Mouse (Mus musculus): Measurements from ENCODE around the gene 2310030G06Rik. TPM values are rescaled to one million over a fixed set of nuclear protein-coding genes. Genes with fewer than 3 reads are reported as not detected.

The 2310030G06Rik gene
- polyA plus RNA-seq, 1 experiment from 2014 or later, result 2.6 TPM

- 14% methylated on average over 36 of the region's 36 CpGs for WGBS
- Histone ChIP-seq H3K27ac (0 out of 2 replicates have a peak within 1 kb of the TSS, but pooled peaks have one; percentile 11), H3K4me3 (peak within 1 kb of the TSS; percentile 52), H3K4me1 (peaks cover 16% of the 10 kb centered on the region), H3K36me3 (no peaks in the 10 kb centered on the region), H3K27me3 (ENCODE audit: low read depth, poor library complexity, severe bottlenecking) (no peaks in the 10 kb centered on the region), H3K9me3 (replicated peaks) (no peaks in the 10 kb centered on the region)
- DNase-seq (ENCODE audit: low spot score), result peak; percentile 91
Observed at GRCm38 (mm10) chr9:50738914-50739870, 7.1 kb downstream of the 2310030G06Rik start, which contains the start of gene Dixdc1. Dixdc1 (minus strand) TSS chr9:50739517.

- Histone ChIP-seq H3K27ac (no peak overlapping the region), H3K27me3 (ENCODE audit: low read depth, poor library complexity, severe bottlenecking) (no peaks in the 10 kb centered on the region), H3K9me3 (replicated peaks) (no peaks in the 10 kb centered on the region), H3K36me3 (no peaks in the 10 kb centered on the region), H3K4me3 (no peak overlapping the region), H3K4me1 (peaks cover 16% of the 10 kb centered on the region)
- WGBS, result 8% methylated on average over 9 of the region's 9 CpGs
- peak; percentile 69 for DNase-seq (ENCODE audit: low spot score)
Observed at GRCm38 (mm10) chr9:50734989-50735388, 11.3 kb downstream of the 2310030G06Rik start.

GRCm38 (mm10) chr9:50732560-50732959, 13.8 kb downstream of the 2310030G06Rik start:
- Histone ChIP-seq H3K4me3 (no peak overlapping the region), H3K4me1 (peaks cover 15% of the 10 kb centered on the region), H3K27ac (no peak overlapping the region), H3K36me3 (no peaks in the 10 kb centered on the region), H3K9me3 (replicated peaks) (no peaks in the 10 kb centered on the region), H3K27me3 (ENCODE audit: low read depth, poor library complexity, severe bottlenecking) (no peaks in the 10 kb centered on the region)
- DNase-seq (ENCODE audit: low spot score), result no peak
- 19% methylated on average over 4 of the region's 4 CpGs for WGBS

GRCm38 (mm10) chr9:50729600-50729999, 16.7 kb downstream of the 2310030G06Rik start:
- 57% methylated on average over 4 of the region's 4 CpGs for WGBS
- DNase-seq (ENCODE audit: low spot score), result no peak
- Histone ChIP-seq H3K4me3 (no peak overlapping the region), H3K27me3 (ENCODE audit: low read depth, poor library complexity, severe bottlenecking) (no peaks in the 10 kb centered on the region), H3K36me3 (no peaks in the 10 kb centered on the region), H3K4me1 (peaks cover 37% of the 10 kb centered on the region), H3K9me3 (replicated peaks) (no peaks in the 10 kb centered on the region), H3K27ac (no peak overlapping the region)

GRCm38 (mm10) chr9:50727925-50728651, 18.2 kb downstream of the 2310030G06Rik start:
- Histone ChIP-seq H3K36me3 (0 out of 2 replicates have a peak, but pooled peaks cover 9% of the 10 kb centered on the region), H3K9me3 (replicated peaks) (no peaks in the 10 kb centered on the region), H3K4me1 (peaks cover 52% of the 10 kb centered on the region), H3K27me3 (ENCODE audit: low read depth, poor library complexity, severe bottlenecking) (no peaks in the 10 kb centered on the region), H3K27ac (peak overlapping the region; percentile 96), H3K4me3 (peak overlapping the region; percentile 77)
- peak; percentile 88 for DNase-seq (ENCODE audit: low spot score)
- WGBS, result under 1% methylated on average over 45 of the region's 45 CpGs

GRCm38 (mm10) chr9:50727171-50727924, 19.0 kb downstream of the 2310030G06Rik start:
- WGBS, result 2% methylated on average over 30 of the region's 30 CpGs
- H3K36me3 ChIP-seq, result peaks cover 12% of the 10 kb centered on the region
- peak; percentile 69 for DNase-seq (ENCODE audit: low spot score)
- peak overlapping the region; percentile 77 for H3K4me3 ChIP-seq
- H3K27me3 ChIP-seq (ENCODE audit: low read depth, poor library complexity, severe bottlenecking), result no peaks in the 10 kb centered on the region
- H3K9me3 ChIP-seq (replicated peaks), result no peaks in the 10 kb centered on the region
- H3K27ac ChIP-seq, result peak overlapping the region; percentile 96
- H3K4me1 ChIP-seq, result peaks cover 56% of the 10 kb centered on the region

- Histone ChIP-seq H3K4me3 (peak overlapping the region; percentile 77), H3K9me3 (replicated peaks) (no peaks in the 10 kb centered on the region), H3K4me1 (peaks cover 68% of the 10 kb centered on the region), H3K36me3 (peaks cover 19% of the 10 kb centered on the region), H3K27ac (peak overlapping the region; percentile 96), H3K27me3 (ENCODE audit: low read depth, poor library complexity, severe bottlenecking) (no peaks in the 10 kb centered on the region)
- DNase-seq (ENCODE audit: low spot score), result peak; percentile 58
- WGBS, result 27% methylated on average over 8 of the region's 8 CpGs
Observed at GRCm38 (mm10) chr9:50725921-50726590, 20.3 kb downstream of the 2310030G06Rik start.

GRCm38 (mm10) chr9:50724661-50725330, 21.5 kb downstream of the 2310030G06Rik start:
- H3K36me3 ChIP-seq, result peaks cover 27% of the 10 kb centered on the region
- H3K4me3 ChIP-seq, result 0 out of 2 replicates have a peak overlapping the region, but pooled peaks have one; percentile 4

GRCm38 (mm10) chr9:50724147-50724546, 22.2 kb downstream of the 2310030G06Rik start:
- Histone ChIP-seq H3K4me1 (peaks cover 71% of the 10 kb centered on the region), H3K4me3 (peak overlapping the region; percentile 4; the same call in 1 of the 2 replicates), H3K27ac (0 out of 2 replicates have a peak overlapping the region, but pooled peaks have one; percentile 32), H3K36me3 (peaks cover 33% of the 10 kb centered on the region), H3K9me3 (replicated peaks) (no peaks in the 10 kb centered on the region), H3K27me3 (ENCODE audit: low read depth, poor library complexity, severe bottlenecking) (no peaks in the 10 kb centered on the region)
- no peak for DNase-seq (ENCODE audit: low spot score)
- WGBS, result 90% methylated on average over 2 of the region's 2 CpGs

More at GRCm38 (mm10) chr9:50724661-50725330, 21.5 kb downstream of the 2310030G06Rik start:
- DNase-seq (ENCODE audit: low spot score), result no peak
- no peaks in the 10 kb centered on the region for H3K9me3 ChIP-seq (replicated peaks)
- H3K27ac ChIP-seq, result 0 out of 2 replicates have a peak overlapping the region, but pooled peaks have one; percentile 32
- H3K27me3 ChIP-seq (ENCODE audit: low read depth, poor library complexity, severe bottlenecking), result no peaks in the 10 kb centered on the region
- H3K4me1 ChIP-seq, result peaks cover 71% of the 10 kb centered on the region
- WGBS, result 35% methylated on average over 3 of the region's 3 CpGs

- H3K36me3 ChIP-seq, result peaks cover 40% of the 10 kb centered on the region
- no peak for DNase-seq (ENCODE audit: low spot score)
- H3K4me1 ChIP-seq, result peaks cover 70% of the 10 kb centered on the region
- no peaks in the 10 kb centered on the region for H3K9me3 ChIP-seq (replicated peaks)
- 86% methylated on average over 7 of the region's 7 CpGs for WGBS
- no peaks in the 10 kb centered on the region for H3K27me3 ChIP-seq (ENCODE audit: low read depth, poor library complexity, severe bottlenecking)
- H3K4me3 ChIP-seq, result no peak overlapping the region
- H3K27ac ChIP-seq, result no peak overlapping the region
Observed at GRCm38 (mm10) chr9:50723406-50723805, 22.9 kb downstream of the 2310030G06Rik start.

GRCm38 (mm10) chr9:50722451-50722911, 23.9 kb downstream of the 2310030G06Rik start:
- Histone ChIP-seq H3K27ac (peak overlapping the region; percentile 62; the same call in 1 of the 2 replicates), H3K36me3 (peaks cover 47% of the 10 kb centered on the region), H3K4me3 (no peak overlapping the region), H3K27me3 (ENCODE audit: low read depth, poor library complexity, severe bottlenecking) (no peaks in the 10 kb centered on the region), H3K9me3 (replicated peaks) (no peaks in the 10 kb centered on the region), H3K4me1 (peaks cover 62% of the 10 kb centered on the region)
- 47% methylated on average over 8 of the region's 8 CpGs for WGBS
- no peak for DNase-seq (ENCODE audit: low spot score)
